Mouse (Mus musculus): ENCODE data around the gene Cx3cr1. TPM values are rescaled to one million over a fixed set of nuclear protein-coding genes. Genes with fewer than 3 reads are reported as not detected.

Gene Cx3cr1
- polyA plus RNA-seq, 1 experiment, result 6.1 TPM

- DNase-seq (ENCODE audit: low read depth, low spot score), result no peak
- 91% methylated on average over 5 of the region's 5 CpGs for WGBS
Observed at GRCm38 (mm10) chr9:120002893-120003292, 66.8 kb downstream of the Cx3cr1 start.

- 10% methylated on average over 31 of the region's 31 CpGs for WGBS
- no peak for DNase-seq (ENCODE audit: low read depth, low spot score)
Observed at GRCm38 (mm10) chr9:120001945-120002725, 67.5 kb downstream of the Cx3cr1 start.

DNA sequence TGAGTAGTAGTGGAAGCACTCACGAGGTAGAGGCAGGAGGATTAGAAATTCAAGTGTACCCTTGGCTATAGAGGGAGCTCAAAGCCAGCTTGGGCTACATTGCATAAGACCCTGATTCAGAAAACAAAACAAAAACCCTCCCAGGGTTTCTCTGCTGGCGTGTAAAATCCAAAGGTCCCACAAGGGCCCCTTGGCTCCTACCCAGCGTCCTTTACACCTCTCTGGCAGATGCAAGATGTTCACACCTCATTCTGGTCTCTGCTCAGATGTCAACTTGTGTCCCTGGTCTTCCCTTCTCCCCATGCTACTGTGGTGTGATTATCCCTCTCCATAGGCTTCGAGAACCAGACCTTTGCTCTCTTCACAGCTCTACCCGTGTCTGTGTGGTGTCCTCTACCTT, 68.9 kb downstream of the Cx3cr1 start:
- no peak for DNase-seq (ENCODE audit: low read depth, low spot score)
- 68% methylated on average over 5 of the region's 5 CpGs for WGBS

DNA sequence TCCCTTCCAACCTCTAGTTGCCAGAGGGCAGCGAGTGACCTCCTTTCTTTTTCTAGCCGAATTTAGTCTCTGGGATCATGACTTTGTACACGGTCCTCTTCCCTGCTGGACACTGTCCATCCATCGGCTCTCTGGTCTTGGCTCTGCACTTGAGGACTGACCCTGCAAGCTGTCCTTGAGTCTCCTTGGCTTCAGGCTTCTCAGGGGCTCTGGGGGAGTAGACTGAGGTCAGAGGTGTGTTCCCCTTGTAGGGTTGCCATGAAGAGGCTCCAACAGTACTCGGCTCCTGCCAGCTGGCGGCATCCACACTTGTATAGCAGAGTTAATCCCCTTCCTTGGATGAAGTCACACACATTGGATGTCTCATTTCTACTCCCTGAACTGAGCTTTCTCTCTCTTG, 70.0 kb downstream of the Cx3cr1 start:
- WGBS, result 67% methylated on average over 6 of the region's 6 CpGs

DNA sequence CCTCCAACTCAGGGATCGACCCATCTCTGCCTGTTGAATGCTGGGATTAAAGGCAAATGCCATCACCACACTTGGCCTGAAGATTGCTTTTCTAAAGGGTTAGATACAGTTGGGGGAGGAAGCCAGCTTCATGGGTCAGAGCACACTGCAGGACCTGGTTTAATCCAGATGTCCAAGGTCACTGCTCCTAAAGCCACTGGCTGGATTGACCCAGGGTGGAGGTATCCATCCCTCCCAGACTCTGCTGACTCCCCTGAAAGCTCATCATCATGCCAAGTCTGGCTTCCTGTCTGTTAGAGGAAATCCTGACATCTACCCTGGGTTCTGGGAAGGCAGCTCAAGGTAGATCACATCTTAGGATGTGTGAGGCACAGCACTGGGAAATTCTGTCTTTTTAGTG, 70.9 kb downstream of the Cx3cr1 start:
- no peak for DNase-seq (ENCODE audit: low read depth, low spot score)
- WGBS, result 91% methylated on average over 1 of the region's 1 CpGs

More for the DNA sequence above, 70.0 kb downstream of the Cx3cr1 start:
- DNase-seq (ENCODE audit: low read depth, low spot score), result no peak

GRCm38 (mm10) chr9:119996080-119996479, 73.6 kb downstream of the Cx3cr1 start:
- no peak for DNase-seq (ENCODE audit: low read depth, low spot score)
- WGBS, result 88% methylated on average over 4 of the region's 4 CpGs

DNA sequence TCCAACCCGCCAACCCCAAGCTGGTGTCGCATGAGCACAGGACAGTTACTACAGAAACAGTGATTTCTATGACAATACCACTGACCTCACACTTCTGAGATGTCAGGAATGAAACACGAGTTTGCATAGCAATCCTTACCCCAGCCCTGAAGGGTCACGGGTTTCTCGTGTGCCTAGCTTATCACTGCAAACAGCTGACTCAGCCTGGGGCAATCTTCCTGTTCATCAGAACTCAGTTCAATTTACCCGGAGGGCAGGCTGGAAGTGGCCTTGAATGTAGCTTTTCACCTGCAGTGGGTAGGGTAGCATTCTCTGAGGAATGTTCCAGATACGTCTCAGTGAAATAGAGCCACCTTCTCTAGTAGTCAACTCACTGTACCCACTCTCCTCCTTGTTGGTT, 75.5 kb downstream of the Cx3cr1 start:
- DNase-seq (ENCODE audit: low read depth, low spot score), result no peak
- WGBS, result 58% methylated on average over 7 of the region's 7 CpGs

- 49% methylated on average over 10 of the region's 10 CpGs for WGBS
- no peak for DNase-seq (ENCODE audit: low read depth, low spot score)
Observed at GRCm38 (mm10) chr9:119993092-119993844, 76.4 kb downstream of the Cx3cr1 start.

DNA sequence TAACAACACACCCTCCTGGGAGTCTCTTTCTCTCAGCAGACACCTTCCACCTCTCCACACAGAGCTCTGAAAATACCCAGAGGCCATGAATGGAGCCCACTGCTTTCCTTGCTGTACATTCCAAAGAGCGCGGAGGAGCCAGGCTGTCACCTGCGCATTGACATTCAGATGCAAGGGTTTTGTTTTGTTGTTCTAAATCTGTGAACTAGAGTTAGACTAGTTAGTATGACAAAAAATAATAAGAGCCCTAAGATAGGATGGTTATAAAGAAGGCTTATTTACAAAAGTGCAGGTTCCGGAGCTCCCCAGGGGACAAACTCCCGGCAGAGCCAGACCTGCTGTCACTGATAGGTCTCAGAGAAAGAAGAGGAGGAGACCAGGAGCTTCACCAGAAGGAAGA, 78.4 kb downstream of the Cx3cr1 start:
- WGBS, result 52% methylated on average over 5 of the region's 5 CpGs
- no peak for DNase-seq (ENCODE audit: low read depth, low spot score)

DNA sequence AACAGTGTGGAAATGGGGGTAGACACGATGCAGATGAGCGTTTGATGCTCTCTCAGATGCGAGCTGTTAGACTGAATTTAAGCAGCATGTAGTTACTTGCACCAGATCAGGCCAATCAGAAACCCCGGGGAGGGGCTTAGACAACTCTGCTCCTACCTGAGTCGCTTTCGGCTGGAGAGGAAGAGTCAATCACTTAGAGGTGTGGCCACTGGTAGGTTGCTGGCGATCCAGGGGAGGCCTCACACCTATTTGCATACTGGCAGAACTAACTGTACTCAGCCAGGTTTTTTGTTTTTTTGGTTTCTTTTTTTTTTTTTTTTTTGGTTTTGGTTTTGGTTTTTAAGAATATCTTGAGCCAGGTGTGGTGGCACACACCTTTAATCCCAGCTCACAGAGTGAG, 81.4 kb downstream of the Cx3cr1 start:
- 49% methylated on average over 7 of the region's 7 CpGs for WGBS
- no peak for DNase-seq (ENCODE audit: low read depth, low spot score)

- WGBS, result 78% methylated on average over 10 of the region's 10 CpGs
- DNase-seq (ENCODE audit: low read depth, low spot score), result no peak
Observed at GRCm38 (mm10) chr9:119985881-119986574, 83.7 kb downstream of the Cx3cr1 start.

DNA sequence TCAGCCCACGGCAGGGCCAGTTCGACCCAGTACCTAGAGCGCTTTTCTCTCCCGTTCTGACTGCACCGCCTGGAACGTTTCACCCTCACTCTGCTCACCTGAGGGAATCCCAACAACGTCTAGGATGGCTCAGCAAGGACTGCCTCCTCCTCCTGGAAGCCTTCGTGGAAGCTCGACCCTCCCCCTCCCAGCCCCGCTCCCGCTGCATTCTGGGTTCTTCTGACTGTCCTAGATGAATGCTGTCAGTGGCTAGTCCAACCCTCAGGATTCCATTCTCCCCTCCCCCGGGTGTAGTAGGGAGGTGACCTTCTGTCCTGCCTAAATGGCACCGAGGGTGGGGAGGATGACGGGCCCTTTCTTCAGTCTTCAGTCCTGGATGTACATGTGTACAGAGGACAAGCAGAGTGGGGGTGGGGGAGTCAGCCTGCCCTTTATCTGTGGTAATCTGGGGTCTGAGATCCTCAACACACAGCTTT, 85.1 kb downstream of the Cx3cr1 start, which contains the start of gene Csrnp1:
TSS of gene Csrnp1 (minus strand) at position 123 of the 476 bp plus-strand sequence.
- no peak for DNase-seq (ENCODE audit: low read depth, low spot score)
- 44% methylated on average over 14 of the region's 14 CpGs for WGBS

GRCm38 (mm10) chr9:119983585-119984535, 85.8 kb downstream of the Cx3cr1 start:
- WGBS, result 3% methylated on average over 69 of the region's 79 CpGs
- no peak for DNase-seq (ENCODE audit: low read depth, low spot score)

DNA sequence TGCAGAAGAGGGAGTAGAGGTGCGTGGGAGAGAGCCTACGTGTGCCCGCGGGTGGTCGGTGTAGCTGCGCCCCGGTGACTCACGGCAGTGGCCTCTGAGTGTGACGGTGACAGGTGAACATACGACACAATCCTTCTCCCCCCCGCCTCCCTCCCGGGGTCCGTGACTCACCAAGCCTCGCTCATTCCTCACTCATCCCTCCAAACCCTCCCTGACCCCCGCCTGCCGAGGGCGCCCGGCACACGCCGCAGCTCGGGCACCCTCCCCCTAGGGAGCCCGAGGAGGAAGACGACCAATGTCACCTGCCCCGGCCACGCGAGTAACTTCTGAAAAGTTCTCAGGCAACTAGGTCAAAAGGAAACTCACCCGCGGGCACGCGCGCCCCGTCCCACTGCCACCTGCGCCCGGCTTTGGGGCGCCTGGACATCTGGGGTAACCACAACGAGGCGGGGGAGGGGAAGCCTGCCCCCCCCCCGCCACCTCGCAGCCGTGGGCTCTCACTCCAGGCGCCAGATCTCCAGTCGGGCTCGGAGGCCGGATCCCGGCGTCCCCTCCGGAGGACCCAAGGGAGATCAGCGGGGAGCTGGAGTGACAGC, 86.6 kb downstream of the Cx3cr1 start:
- WGBS, result under 1% methylated on average over 48 of the region's 48 CpGs
- DNase-seq (ENCODE audit: low read depth, low spot score), result no peak

DNA sequence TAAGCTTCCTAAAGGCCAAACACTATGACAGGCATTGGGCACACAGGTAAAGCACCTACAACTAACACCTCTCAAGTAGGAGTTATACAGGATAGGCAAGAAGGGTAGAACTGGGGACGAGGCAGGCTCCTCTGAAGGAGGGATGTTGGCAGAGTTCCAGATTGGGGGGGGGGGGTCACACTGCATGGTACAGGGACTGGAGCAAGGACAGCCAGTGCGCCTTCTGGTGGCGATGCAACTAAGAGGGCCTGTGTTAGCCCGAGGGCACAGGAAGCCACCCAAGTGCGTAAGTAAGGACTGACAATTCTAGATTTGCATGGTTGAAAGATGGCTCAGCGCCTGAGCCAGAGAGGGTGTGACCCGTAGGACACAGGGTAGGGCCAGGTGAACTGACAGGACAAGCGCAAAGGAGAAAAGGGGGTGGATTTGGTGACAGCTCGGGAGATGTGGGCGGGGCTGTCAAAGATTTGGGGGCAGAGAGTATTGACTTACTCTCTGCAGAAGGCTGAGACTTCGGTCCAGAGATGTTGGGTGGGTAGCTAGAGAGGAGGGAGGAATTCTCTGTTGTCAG, 87.4 kb downstream of the Cx3cr1 start:
- WGBS, result under 1% methylated on average over 11 of the region's 11 CpGs
- DNase-seq (ENCODE audit: low read depth, low spot score), result no peak

GRCm38 (mm10) chr9:119981183-119982179, 88.2 kb downstream of the Cx3cr1 start:
- DNase-seq (ENCODE audit: low read depth, low spot score), result no peak

GRCm38 (mm10) chr9:119980770-119981182, 88.9 kb downstream of the Cx3cr1 start:
- no peak for DNase-seq (ENCODE audit: low read depth, low spot score)
- 8% methylated on average over 4 of the region's 4 CpGs for WGBS

More at GRCm38 (mm10) chr9:119981183-119982179, 88.2 kb downstream of the Cx3cr1 start:
- 4% methylated on average over 16 of the region's 16 CpGs for WGBS
